Mouse (Mus musculus) activated CD4-positive, CD25-positive, alpha-beta regulatory T cell (primary cell): Measurements from ENCODE around the gene Gm9736. TPM values are rescaled to one million over a fixed set of nuclear protein-coding genes. Genes with fewer than 3 reads are reported as not detected.

Source experiments
- polyA plus RNA-seq, 2 experiments: library from polyadenylated mRNA; unstranded; fragments of 100-300 nt; shearing (Covaris generic); gene quantifications; one replicate each; pipeline ENCODE4 v1.2.1; 2017

Gene Gm9736
- not detected for polyA plus RNA-seq

GRCm38 (mm10) chr10:77751254-77751653 lies at the start of gene Gm9736:
Gene Gm9736, minus strand, starts transcription at chr10:77751354.

DNA sequence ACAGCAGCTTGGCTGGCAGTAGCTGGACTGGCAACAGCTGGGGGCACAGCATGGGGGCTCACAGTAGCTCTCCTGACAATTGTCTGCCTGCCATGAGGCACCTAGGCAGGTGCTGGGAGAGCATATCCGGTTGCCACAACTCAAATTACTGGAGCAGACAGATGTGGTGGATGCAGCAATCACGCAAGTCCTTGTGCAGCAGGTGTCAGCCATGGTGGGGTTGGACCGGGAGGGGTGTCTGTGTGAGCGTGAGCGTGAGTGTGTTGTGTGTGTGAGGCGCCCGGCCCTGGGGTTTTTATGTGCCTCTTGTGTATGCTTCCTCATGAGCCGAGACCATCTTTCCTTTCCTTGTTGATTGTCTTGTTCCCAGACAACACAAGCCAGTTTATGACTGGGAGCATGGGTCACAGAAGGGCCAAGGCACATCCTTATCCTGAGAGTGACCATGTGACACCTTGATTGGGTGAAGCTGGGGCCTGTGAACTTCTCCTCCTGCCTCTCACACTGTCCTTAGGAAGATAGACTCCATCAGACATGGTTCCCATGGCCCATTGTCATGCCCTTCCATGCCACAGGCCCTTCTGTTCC lies 47.9 kb upstream of the Gm9736 start, which contains the start of gene Gm19668:
TSS of gene Gm19668 (minus strand) at position 213 of the 588 bp plus-strand sequence.

GRCm38 (mm10) chr10:77794976-77795375 lies 43.8 kb upstream of the Gm9736 start, which contains the start of gene Gm9639:
Gene Gm9639, minus strand, starts transcription at chr10:77795076.

DNA sequence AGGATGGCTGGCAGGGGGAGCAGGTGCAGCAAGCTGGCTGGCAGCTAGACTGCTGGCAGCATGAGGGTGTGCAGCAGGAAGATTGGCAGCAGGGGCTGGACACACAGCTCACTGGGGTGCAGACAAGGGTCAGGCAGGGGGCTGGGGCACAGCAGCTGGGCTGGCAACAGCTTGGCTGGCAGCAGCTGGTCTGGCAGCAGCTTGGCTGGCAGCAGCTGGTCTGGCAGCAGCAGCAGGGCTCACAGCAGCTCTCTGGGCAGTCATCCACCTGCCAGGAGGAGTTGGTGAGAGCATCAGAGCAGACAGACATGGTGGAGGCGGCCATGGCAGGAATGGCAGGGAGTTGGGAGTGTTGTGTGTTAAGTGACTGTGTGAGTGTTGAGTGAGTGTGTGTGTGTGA lies 36.7 kb upstream of the Gm9736 start, which contains the start of gene Gm7137:
TSS of gene Gm7137 (minus strand) at position 325 of the 400 bp plus-strand sequence.

DNA sequence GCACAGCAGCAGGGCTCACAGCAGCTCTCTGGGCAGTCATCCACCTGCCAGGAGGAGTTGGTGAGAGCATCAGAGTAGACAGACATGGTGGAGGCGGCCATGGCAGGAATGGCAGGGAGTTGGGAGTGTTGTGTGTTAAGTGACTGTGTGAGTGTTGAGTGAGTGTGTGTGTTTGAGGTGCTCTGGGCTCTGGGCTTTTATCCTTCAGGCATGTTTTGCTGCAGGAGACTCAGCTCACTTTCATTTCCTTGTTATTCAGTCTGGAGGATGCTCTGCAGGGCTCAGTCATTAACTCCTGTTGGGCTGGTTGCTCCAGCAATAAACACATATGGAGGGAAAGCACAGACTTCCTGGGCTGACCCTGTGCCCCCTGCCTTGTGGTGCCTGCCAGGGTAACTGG lies 31.3 kb upstream of the Gm9736 start, which contains the start of gene Gm3250:
TSS of gene Gm3250 (minus strand) at position 101 of the 400 bp plus-strand sequence.

DNA sequence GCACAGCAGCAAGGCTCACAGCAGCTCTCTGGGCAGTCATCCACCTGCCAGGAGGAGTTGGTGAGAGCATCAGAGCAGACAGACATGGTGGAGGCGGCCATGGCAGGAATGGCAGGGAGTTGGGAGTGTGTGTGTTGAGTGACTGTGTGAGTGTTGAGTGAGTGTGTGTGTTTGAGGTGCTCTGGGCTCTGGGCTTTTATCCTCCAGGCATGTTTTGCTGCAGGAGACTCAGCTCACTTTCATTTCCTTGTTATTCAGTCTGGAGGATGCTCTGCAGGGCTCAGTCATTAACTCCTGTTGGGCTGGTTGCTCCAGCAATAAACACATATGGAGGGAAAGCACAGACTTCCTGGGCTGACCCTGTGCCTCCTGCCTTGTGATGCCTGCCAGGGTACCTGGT lies 25.7 kb upstream of the Gm9736 start, which contains the start of gene Gm7138:
TSS of gene Gm7138 (minus strand) at position 101 of the 400 bp plus-strand sequence.

GRCm38 (mm10) chr10:77771225-77771624 lies 20.1 kb upstream of the Gm9736 start, which contains the start of gene Gm3238:
Gene Gm3238, minus strand, starts transcription at chr10:77771325.

GRCm38 (mm10) chr10:77759582-77759981 lies 8.4 kb upstream of the Gm9736 start, which contains the start of gene Gm3233:
Gene Gm3233, minus strand, starts transcription at chr10:77759682.

DNA sequence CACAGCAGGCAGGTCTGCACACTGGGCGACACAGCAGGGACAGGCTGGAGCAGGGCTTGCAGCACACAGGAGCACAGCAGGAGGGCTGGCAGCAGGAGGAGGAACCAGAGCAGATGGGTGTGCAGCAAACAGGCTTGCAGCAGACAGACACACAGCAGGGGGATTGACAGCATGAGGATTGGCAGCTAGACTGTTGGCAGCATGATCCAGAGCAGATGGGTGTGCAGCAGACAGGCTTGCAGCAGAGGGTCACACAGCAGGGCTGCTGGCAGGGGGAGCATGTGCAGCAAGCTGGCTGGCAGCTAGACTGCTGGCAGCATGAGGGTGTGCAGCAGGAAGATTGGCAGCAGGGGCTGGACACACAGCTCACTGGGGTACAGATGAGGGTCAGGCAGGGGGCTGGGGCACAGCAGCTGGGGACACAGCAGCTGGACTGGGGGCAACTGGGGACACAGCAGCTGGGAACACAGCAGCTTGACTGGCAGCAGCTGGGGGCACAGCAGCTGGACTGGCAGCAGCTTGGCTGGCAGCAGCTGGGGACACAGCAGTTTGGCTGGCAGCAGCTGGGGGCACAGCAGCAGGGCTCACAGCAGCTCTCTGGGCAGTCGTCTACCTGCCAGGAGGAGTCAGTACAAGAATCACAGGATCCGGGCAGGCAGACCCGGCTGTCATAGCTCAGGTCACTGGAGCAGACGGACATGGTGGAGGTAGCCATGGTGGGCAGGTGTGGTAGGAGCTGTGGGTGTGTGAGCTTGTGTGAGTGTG lies 9.0 kb downstream of the Gm9736 start, which contains the start of gene Gm18596:
TSS of gene Gm18596 (minus strand) at position 715 of the 765 bp plus-strand sequence.

DNA sequence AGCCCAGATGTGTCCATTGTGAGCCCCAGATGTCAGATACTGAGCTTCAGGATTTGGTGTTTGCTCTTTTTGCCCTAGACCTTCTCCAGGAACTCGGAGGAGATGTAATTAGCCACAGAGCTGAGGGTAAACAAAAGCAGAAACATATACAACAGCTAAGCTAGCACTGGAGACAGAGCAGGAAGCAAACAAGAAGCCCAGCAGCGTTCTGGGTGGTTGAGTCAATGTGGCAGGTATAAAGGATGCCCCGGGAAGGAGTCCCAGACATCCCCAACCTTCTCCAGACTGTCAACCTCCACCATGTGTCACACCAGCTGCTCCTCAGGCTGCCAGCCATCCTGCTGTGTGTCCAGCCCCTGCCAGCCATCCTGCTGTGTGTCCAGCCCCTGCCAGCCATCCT lies 25.0 kb downstream of the Gm9736 start, which contains the start of gene Gm10100:
TSS of gene Gm10100 (plus strand) at position 301 of the 400 bp plus-strand sequence.

DNA sequence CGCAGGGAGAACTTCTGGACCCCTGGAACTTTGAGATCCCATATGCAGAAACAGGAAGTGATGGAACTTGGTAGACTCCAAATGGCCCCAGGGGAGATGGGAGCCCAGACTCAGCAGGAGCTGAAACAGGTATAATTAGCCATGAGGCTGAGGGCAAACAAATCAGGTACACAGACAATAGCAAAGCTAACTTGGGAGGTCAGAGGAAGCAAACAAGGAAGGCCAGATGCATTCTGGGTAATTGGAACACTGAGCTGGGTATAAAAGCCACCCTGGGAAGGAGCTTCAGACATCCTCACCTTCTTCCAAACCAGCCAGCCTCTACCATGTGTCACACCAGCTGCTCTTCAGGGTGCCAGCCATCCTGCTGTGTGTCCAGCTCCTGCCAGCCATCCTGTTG lies 30.9 kb downstream of the Gm9736 start, which contains the start of gene Krtap12-1:
TSS of gene Krtap12-1 (plus strand) at position 301 of the 400 bp plus-strand sequence.

DNA sequence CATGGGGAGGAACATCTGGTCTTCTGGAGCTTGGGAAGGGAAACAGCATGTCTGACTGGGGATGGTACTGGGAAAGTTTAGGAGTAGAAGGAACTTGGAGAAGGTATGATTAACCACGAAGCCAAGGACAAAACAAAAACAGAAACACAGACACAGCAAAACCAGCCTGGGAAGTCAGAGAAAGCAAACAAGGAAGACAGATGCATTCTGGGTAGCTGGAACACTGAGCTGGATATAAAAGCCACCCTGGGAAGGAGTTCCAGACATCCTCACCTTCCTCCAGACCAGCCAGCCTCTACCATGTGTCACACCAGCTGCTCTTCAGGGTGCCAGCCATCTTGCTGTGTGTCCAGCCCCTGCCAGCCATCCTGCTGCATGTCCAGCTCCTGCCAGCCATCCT lies 35.6 kb downstream of the Gm9736 start, which contains the start of gene Gm10142:
TSS of gene Gm10142 (plus strand) at position 301 of the 400 bp plus-strand sequence.

DNA sequence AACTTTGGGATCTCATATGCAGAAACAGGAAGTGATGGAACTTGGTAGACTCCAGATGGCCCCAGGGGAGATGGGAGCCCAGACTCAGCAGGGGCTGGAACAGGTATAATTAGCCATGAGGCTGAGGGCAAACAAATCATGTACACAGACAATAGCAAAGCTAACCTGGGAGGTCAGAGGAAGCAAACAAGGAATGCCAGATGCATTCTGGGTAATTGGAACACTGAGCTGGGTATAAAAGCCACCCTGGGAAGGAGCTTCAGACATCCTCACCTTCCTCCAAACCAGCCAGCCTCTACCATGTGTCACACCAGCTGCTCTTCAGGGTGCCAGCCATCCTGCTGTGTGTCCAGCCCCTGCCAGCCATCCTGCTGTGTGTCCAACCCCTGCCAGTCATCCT lies 40.0 kb downstream of the Gm9736 start, which contains the start of gene Gm10024:
TSS of gene Gm10024 (plus strand) at position 301 of the 400 bp plus-strand sequence.

DNA sequence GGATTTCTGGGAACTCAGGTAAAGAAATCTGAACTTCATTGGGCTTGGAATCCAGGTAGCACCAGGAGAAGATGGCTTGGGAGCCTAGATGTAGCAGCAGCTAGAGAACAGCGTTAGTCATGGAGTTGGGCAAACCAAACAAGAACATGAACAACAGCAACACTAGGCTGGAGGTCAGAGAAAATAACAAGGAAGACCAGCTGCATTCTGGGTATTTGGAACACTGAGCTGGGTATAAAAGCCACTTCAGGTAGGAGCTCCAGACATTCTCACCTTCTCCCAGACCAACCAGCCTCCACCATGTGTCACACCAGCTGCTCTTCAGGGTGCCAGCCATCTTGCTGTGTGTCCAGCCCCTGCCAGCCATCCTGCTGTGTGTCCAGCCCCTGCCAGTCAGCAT lies 44.8 kb downstream of the Gm9736 start, which contains the start of gene Gm10272:
TSS of gene Gm10272 (plus strand) at position 301 of the 400 bp plus-strand sequence.

Other genes starting within 250 kb of the Gm9736 start
- 10 to 100 TPM; 49.3 to 61.8 TPM for gene Fam207a, start 235.6 kb downstream of the Gm9736 start, polyA plus RNA-seq
- 100 to 1,000 TPM; 393 to 587 TPM for gene Itgb2, start 221.1 kb downstream of the Gm9736 start, polyA plus RNA-seq
- gene Pttg1ip, start 169.6 kb downstream of the Gm9736 start, polyA plus RNA-seq, result 10 to 100 TPM; 80.5 to 89.8 TPM
- gene Sumo3, start 145.3 kb downstream of the Gm9736 start, polyA plus RNA-seq, result 100 to 1,000 TPM; 101 to 149 TPM
- gene Gm49325, start 145.2 kb downstream of the Gm9736 start, polyA plus RNA-seq, result not detected
- gene Ube2g2, start 129.1 kb downstream of the Gm9736 start, polyA plus RNA-seq, result 10 to 100 TPM; 44.2 to 47.5 TPM
- gene Tspear, start 64.8 kb downstream of the Gm9736 start, polyA plus RNA-seq, result under 1 TPM; 0.29 to 0.33 TPM
- gene Gm19402, start 60.6 kb downstream of the Gm9736 start, polyA plus RNA-seq, result not detected
- gene Gm9508, start 54.1 kb downstream of the Gm9736 start, polyA plus RNA-seq, result not detected
- not detected for gene Gm10272, start 44.7 kb downstream of the Gm9736 start, polyA plus RNA-seq
- gene Gm10024, start 39.9 kb downstream of the Gm9736 start, polyA plus RNA-seq, result under 1 TPM in 1 of 2 experiments, not detected in 1; 0.65 TPM
- gene Gm10142, start 35.5 kb downstream of the Gm9736 start, polyA plus RNA-seq, result not detected
- not detected for gene Krtap12-1, start 30.8 kb downstream of the Gm9736 start, polyA plus RNA-seq
- gene Gm10100, start 24.9 kb downstream of the Gm9736 start, polyA plus RNA-seq, result not detected
- not detected for gene Gm18596, start 8.7 kb downstream of the Gm9736 start, polyA plus RNA-seq
- not detected for gene Gm3233, start 8.3 kb upstream of the Gm9736 start, polyA plus RNA-seq
- gene Gm3238, start 20.0 kb upstream of the Gm9736 start, polyA plus RNA-seq, result not detected
- gene Gm7138, start 25.6 kb upstream of the Gm9736 start, polyA plus RNA-seq, result not detected
- not detected for gene Gm3250, start 31.2 kb upstream of the Gm9736 start, polyA plus RNA-seq
- not detected for gene Gm7137, start 36.8 kb upstream of the Gm9736 start, polyA plus RNA-seq
- not detected for gene Gm9639, start 43.7 kb upstream of the Gm9736 start, polyA plus RNA-seq
- gene Gm19668, start 47.8 kb upstream of the Gm9736 start, polyA plus RNA-seq, result not detected
- gene Gm9507, start 60.5 kb upstream of the Gm9736 start, polyA plus RNA-seq, result not detected
- not detected for gene Gm2696, start 63.3 kb upstream of the Gm9736 start, polyA plus RNA-seq
- gene Krtap10-4, start 75.7 kb upstream of the Gm9736 start, polyA plus RNA-seq, result under 1 TPM in 1 of 2 experiments, not detected in 1; 0.21 TPM
- gene Krtap10-10, start 84.6 kb upstream of the Gm9736 start, polyA plus RNA-seq, result not detected
- gene Gm36176, start 95.4 kb upstream of the Gm9736 start, polyA plus RNA-seq, result not detected
- gene Gm10318, start 101.5 kb upstream of the Gm9736 start, polyA plus RNA-seq, result not detected
- not detected for gene Gm3285, start 110.6 kb upstream of the Gm9736 start, polyA plus RNA-seq
- gene Lrrc3, start 151.2 kb upstream of the Gm9736 start, polyA plus RNA-seq, result under 1 TPM in 1 of 2 experiments, not detected in 1; 0.22 TPM
- 1 to 10 TPM; 1.2 to 1.7 TPM for gene Trpm2, start 219.2 kb upstream of the Gm9736 start, polyA plus RNA-seq
- 10 to 100 TPM in 1 of 2 experiments, 1 to 10 TPM in 1; 5.0 to 11.3 TPM for gene 1810043G02Rik, start 227.2 kb upstream of the Gm9736 start, polyA plus RNA-seq